Mouse (Mus musculus) megakaryocyte-erythroid progenitor cell, adult 5 weeks (primary cell): ENCODE data around the gene Ndufb3. TPM values are rescaled to one million over a fixed set of nuclear protein-coding genes. Genes with fewer than 3 reads are reported as not detected.

Experiments
- polyA plus RNA-seq: library from polyadenylated mRNA; stranded (reverse); fragments of >175 nt; gene quantifications from 2 replicates; pipeline ENCODE4 v1.2.3, GENCODE M21; 2012

The Ndufb3 gene
- 6.3 and 7.1 TPM in 2 replicates for polyA plus RNA-seq

DNA sequence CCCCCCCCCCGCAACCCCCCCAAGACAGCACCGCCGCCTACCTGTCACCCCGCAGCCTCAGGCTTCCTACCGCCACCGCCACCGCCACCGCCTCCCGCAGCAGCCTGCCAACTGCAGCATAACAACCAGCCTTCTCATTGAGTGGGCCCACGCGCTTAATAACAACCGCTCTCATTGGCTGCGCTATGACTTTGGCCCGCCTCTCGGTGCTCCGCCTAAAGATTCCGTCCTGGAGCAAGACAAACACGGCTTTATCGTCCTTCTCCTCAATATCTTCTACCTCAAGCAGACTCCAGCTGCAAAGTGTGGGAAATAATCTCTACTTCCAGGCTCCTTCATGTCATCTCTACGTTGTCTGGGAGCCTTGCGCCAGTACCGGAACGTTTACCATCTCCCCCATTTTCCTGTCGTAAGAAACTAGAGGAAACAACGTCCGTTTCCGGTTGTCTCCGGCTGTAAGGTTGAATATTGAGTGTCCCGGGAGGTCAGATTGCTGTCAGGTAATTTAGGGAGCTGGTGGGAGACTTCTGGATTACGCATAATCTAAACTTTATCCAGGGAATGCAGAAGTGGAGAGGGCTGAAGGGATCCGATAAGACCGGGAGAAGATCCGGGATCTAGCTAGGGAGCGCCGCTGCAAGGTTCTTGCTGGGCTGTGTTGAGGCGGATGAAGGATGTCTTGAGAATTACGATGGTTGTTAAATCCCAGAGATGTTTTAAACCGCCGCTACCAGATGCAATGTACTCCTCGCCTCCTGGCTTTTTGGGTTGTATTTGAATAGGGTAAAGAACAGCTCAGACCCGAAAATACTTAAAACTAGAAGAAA, at the start of gene Ndufb3, which contains the start of gene Fam126b:
Ndufb3 (plus strand) TSS at position 214 of the 827 bp plus-strand sequence.
Fam126b (minus strand) TSS at position 153 of the 827 bp plus-strand sequence.

Other genes with a start within 250 kb of the Ndufb3 start
- 7.6 and 7.8 TPM in 2 replicates for gene Bzw1, start 193.5 kb upstream of the Ndufb3 start, polyA plus RNA-seq
- 9.4 and 14.8 TPM in 2 replicates for gene Clk1, start 162.3 kb upstream of the Ndufb3 start, polyA plus RNA-seq
- 6.3 and 8.7 TPM in 2 replicates for gene Nif3l1, start 141.2 kb upstream of the Ndufb3 start, polyA plus RNA-seq
- gene Ppil3, start 140.9 kb upstream of the Ndufb3 start, polyA plus RNA-seq, result 10.1 and 10.3 TPM in 2 replicates
- gene Orc2, start 81.3 kb upstream of the Ndufb3 start, polyA plus RNA-seq, result 14.6 and 21.0 TPM in 2 replicates
- gene Fam126b, start 61 bp upstream of the Ndufb3 start, polyA plus RNA-seq, result 3.5 and 4.3 TPM in 2 replicates
- gene Als2cr12, start 109.6 kb downstream of the Ndufb3 start, polyA plus RNA-seq, result 0.05 TPM in 1 of 2 replicates, not detected in the other
- gene Cflar, start 125.1 kb downstream of the Ndufb3 start, polyA plus RNA-seq, result 5.2 and 6.0 TPM in 2 replicates
- gene Casp8, start 209.0 kb downstream of the Ndufb3 start, polyA plus RNA-seq, result 5.3 and 5.5 TPM in 2 replicates